Mouse (Mus musculus): ENCODE results near the gene Ccdc51. TPM values are rescaled to one million over a fixed set of nuclear protein-coding genes. Genes with fewer than 3 reads are reported as not detected.

The Ccdc51 gene
- polyA plus RNA-seq, 1 experiment from 2014 or later, result 12.7 TPM

- TF ChIP-seq CTCF (IDR thresholded peaks at IDR 0.05; ENCODE audit: low read depth), result no peak
- no peaks in the 10 kb centered on the region for H3K4me1 ChIP-seq (replicated peaks; ENCODE audit: control insufficient read depth, insufficient read depth, low read length)
- peaks cover 8% of the 10 kb centered on the region; the same call in 1 of the 2 replicates for H3K36me3 ChIP-seq (ENCODE audit: control insufficient read depth, insufficient read depth)
- no peak overlapping the region for H3K4me3 ChIP-seq (ENCODE audit: low read depth, low read length)
- no peaks in the 10 kb centered on the region for H3K27me3 ChIP-seq (replicated peaks; ENCODE audit: control insufficient read depth, insufficient read depth, low read length)
- H3K4me2 ChIP-seq (replicated peaks; ENCODE audit: low read depth), result peak overlapping the region; percentile 70; the same call in 1 of the 2 replicates
- 68% methylated on average over 3 of the region's 3 CpGs for WGBS
- no peaks in the 10 kb centered on the region for H3K9me3 ChIP-seq (ENCODE audit: control insufficient read depth)
- ATAC-seq, result no peak
- H3K9ac ChIP-seq (ENCODE audit: low read depth, low read length), result no peak overlapping the region
- no peak overlapping the region for H3K27ac ChIP-seq (ENCODE audit: low read depth, low read length)
Observed at GRCm38 (mm10) chr9:109080516-109080915, 1.8 kb upstream of the Ccdc51 start.

GRCm38 (mm10) chr9:109081749-109082123, 557 bp upstream of the Ccdc51 start:
- Histone ChIP-seq H3K27ac (ENCODE audit: low read depth, low read length) (peak overlapping the region; percentile 69), H3K27me3 (replicated peaks; ENCODE audit: control insufficient read depth, insufficient read depth, low read length) (no peaks in the 10 kb centered on the region), H3K4me1 (replicated peaks; ENCODE audit: control insufficient read depth, insufficient read depth, low read length) (no peaks in the 10 kb centered on the region), H3K36me3 (ENCODE audit: control insufficient read depth, insufficient read depth) (peaks cover 8% of the 10 kb centered on the region; the same call in 1 of the 2 replicates), H3K9me3 (ENCODE audit: control insufficient read depth) (no peaks in the 10 kb centered on the region), H3K9ac (ENCODE audit: low read depth, low read length) (peak overlapping the region; percentile 63), H3K4me2 (replicated peaks; ENCODE audit: low read depth) (peak overlapping the region; percentile 70), H3K4me3 (ENCODE audit: low read depth, low read length) (peak overlapping the region; percentile 63)
- under 1% methylated on average over 11 of the region's 11 CpGs for WGBS
- no peak for TF ChIP-seq CTCF (IDR thresholded peaks at IDR 0.05; ENCODE audit: low read depth)
- ATAC-seq, result 0 out of 2 replicates have a peak, but pooled peaks have one; percentile 2

DNA sequence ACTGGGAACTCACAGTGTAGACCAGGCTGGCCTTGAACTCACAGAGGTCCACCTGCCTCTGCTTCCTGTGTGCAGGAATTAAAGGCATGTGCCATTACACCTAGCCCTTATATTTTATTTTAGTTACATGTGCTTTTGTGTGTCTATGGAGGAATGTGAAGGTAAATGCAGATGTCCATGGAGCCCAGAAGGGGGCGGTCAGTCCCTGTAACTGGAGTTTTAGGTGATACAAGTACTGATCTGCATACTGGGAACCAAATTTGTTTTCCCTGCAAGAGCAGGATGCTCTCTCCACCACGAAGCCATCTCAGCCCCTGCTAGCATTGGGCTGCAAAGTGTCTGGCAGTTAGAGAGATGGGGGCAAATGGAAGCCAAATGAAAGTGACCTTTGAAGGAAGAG, 2.6 kb downstream of the Ccdc51 start:
- 15% methylated on average over 2 of the region's 2 CpGs for WGBS
- ATAC-seq, result no peak
- no peak overlapping the region for H3K9ac ChIP-seq (ENCODE audit: low read depth, low read length)
- no peak overlapping the region for H3K4me3 ChIP-seq (ENCODE audit: low read depth, low read length)
- H3K4me2 ChIP-seq (replicated peaks; ENCODE audit: low read depth), result no peak overlapping the region
- H3K36me3 ChIP-seq (ENCODE audit: control insufficient read depth, insufficient read depth), result peaks cover 4% of the 10 kb centered on the region; the same call in 1 of the 2 replicates
- no peaks in the 10 kb centered on the region for H3K4me1 ChIP-seq (replicated peaks; ENCODE audit: control insufficient read depth, insufficient read depth, low read length)
- no peak overlapping the region for H3K27ac ChIP-seq (ENCODE audit: low read depth, low read length)
- no peaks in the 10 kb centered on the region for H3K9me3 ChIP-seq (ENCODE audit: control insufficient read depth)
- peak; percentile 72 for TF ChIP-seq CTCF (IDR thresholded peaks at IDR 0.05; ENCODE audit: low read depth)
- no peaks in the 10 kb centered on the region for H3K27me3 ChIP-seq (replicated peaks; ENCODE audit: control insufficient read depth, insufficient read depth, low read length)

DNA sequence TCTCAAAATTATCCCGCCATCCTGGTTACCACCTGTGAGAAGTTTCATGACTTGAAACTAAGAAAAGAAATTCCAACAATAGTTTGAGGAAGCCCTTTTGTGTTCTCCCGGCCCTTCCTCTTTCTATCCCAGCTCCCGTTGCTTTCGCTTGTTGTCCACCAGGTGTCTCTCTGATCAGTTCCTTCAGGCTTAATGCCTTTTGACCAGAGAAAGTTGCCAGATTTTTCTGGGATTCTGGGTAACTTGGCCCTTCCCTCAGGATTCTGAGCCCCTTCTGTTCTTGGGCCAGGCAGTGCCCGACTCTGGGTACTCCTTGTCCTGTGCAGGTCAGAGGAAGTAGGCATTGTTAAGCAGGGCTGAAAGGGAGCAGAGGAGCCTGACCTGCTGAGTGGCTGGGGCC, 5.7 kb downstream of the Ccdc51 start:
- H3K9ac ChIP-seq (ENCODE audit: low read depth, low read length), result no peak overlapping the region
- no peak for ATAC-seq
- WGBS, result 16% methylated on average over 5 of the region's 5 CpGs

GRCm38 (mm10) chr9:109090446-109090845, 8.2 kb downstream of the Ccdc51 start:
- Histone ChIP-seq H3K27ac (ENCODE audit: low read depth, low read length) (no peak overlapping the region), H3K4me2 (replicated peaks; ENCODE audit: low read depth) (no peak overlapping the region), H3K27me3 (replicated peaks; ENCODE audit: control insufficient read depth, insufficient read depth, low read length) (no peaks in the 10 kb centered on the region), H3K9me3 (ENCODE audit: control insufficient read depth) (no peaks in the 10 kb centered on the region), H3K9ac (ENCODE audit: low read depth, low read length) (no peak overlapping the region), H3K4me1 (replicated peaks; ENCODE audit: control insufficient read depth, insufficient read depth, low read length) (0 out of 2 replicates have a peak, but pooled peaks cover 6% of the 10 kb centered on the region), H3K36me3 (ENCODE audit: control insufficient read depth, insufficient read depth) (peaks cover 17% of the 10 kb centered on the region), H3K4me3 (ENCODE audit: low read depth, low read length) (no peak overlapping the region)
- WGBS, result 64% methylated on average over 15 of the region's 15 CpGs
- no peak for TF ChIP-seq CTCF (IDR thresholded peaks at IDR 0.05; ENCODE audit: low read depth)
- no peak for ATAC-seq

More for the DNA sequence above, 5.7 kb downstream of the Ccdc51 start:
- TF ChIP-seq CTCF (IDR thresholded peaks at IDR 0.05; ENCODE audit: low read depth), result peak; percentile 76
- Histone ChIP-seq H3K27me3 (replicated peaks; ENCODE audit: control insufficient read depth, insufficient read depth, low read length) (no peaks in the 10 kb centered on the region), H3K36me3 (ENCODE audit: control insufficient read depth, insufficient read depth) (peaks cover 17% of the 10 kb centered on the region), H3K4me3 (ENCODE audit: low read depth, low read length) (no peak overlapping the region), H3K27ac (ENCODE audit: low read depth, low read length) (no peak overlapping the region), H3K9me3 (ENCODE audit: control insufficient read depth) (no peaks in the 10 kb centered on the region), H3K4me2 (replicated peaks; ENCODE audit: low read depth) (no peak overlapping the region), H3K4me1 (replicated peaks; ENCODE audit: control insufficient read depth, insufficient read depth, low read length) (no peaks in the 10 kb centered on the region)

DNA sequence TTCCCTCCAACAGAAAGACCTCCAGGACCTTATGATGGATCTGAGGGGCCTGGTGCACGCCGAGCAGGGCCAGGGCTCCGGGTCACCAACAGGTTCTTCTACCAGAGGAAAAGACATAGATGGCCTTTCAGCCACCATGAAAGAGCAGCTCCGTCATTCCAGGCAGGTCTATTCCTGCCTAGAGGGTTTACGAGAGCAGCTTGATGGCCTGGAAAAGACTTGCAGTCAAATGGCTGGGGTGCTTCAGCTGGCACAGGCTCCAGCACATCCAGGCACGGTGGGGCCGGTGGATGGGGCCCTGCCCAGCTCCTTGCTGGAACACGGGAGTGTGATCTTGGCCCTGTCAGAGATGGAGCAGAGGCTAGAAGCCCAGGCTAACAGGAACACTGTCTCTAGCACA, 9.5 kb downstream of the Ccdc51 start:
- Histone ChIP-seq H3K4me1 (replicated peaks; ENCODE audit: control insufficient read depth, insufficient read depth, low read length) (0 out of 2 replicates have a peak, but pooled peaks cover 6% of the 10 kb centered on the region), H3K4me2 (replicated peaks; ENCODE audit: low read depth) (no peak overlapping the region), H3K4me3 (ENCODE audit: low read depth, low read length) (no peak overlapping the region), H3K27ac (ENCODE audit: low read depth, low read length) (no peak overlapping the region), H3K9ac (ENCODE audit: low read depth, low read length) (no peak overlapping the region), H3K9me3 (ENCODE audit: control insufficient read depth) (no peaks in the 10 kb centered on the region), H3K36me3 (ENCODE audit: control insufficient read depth, insufficient read depth) (peaks cover 17% of the 10 kb centered on the region), H3K27me3 (replicated peaks; ENCODE audit: control insufficient read depth, insufficient read depth, low read length) (no peaks in the 10 kb centered on the region)
- TF ChIP-seq CTCF (IDR thresholded peaks at IDR 0.05; ENCODE audit: low read depth), result no peak
- ATAC-seq, result no peak
- WGBS, result 93% methylated on average over 8 of the region's 8 CpGs

- H3K9ac ChIP-seq (ENCODE audit: low read depth, low read length), result no peak overlapping the region
- no peak for ATAC-seq
- 43% methylated on average over 6 of the region's 6 CpGs for WGBS
Observed at GRCm38 (mm10) chr9:109092799-109093198, 10.5 kb downstream of the Ccdc51 start.

More at GRCm38 (mm10) chr9:109092799-109093198, 10.5 kb downstream of the Ccdc51 start:
- Histone ChIP-seq H3K4me3 (ENCODE audit: low read depth, low read length) (no peak overlapping the region), H3K9me3 (ENCODE audit: control insufficient read depth) (no peaks in the 10 kb centered on the region), H3K36me3 (ENCODE audit: control insufficient read depth, insufficient read depth) (peaks cover 17% of the 10 kb centered on the region), H3K4me2 (replicated peaks; ENCODE audit: low read depth) (no peak overlapping the region), H3K4me1 (replicated peaks; ENCODE audit: control insufficient read depth, insufficient read depth, low read length) (peaks cover 6% of the 10 kb centered on the region; the same call in 1 of the 2 replicates), H3K27ac (ENCODE audit: low read depth, low read length) (no peak overlapping the region), H3K27me3 (replicated peaks; ENCODE audit: control insufficient read depth, insufficient read depth, low read length) (no peaks in the 10 kb centered on the region)
- TF ChIP-seq CTCF (IDR thresholded peaks at IDR 0.05; ENCODE audit: low read depth), result peak; percentile 16; the same call in 1 of the 2 replicates

Data from intestine, postnatal 0 days (tissue).